Mouse (Mus musculus) WW6 (cell line): ENCODE data around the gene Acd.

Experiments used
- DNase-seq: peaks from one replicate; pipeline ENCODE4 v3.0.0-alpha.2; 2013; ENCODE audit warnings: low read depth, low spot score

Acd gene

GRCm38 (mm10) chr8:105702001-105702401 is 1.1 kb upstream of the Acd start:
- no peak for DNase-seq

DNA sequence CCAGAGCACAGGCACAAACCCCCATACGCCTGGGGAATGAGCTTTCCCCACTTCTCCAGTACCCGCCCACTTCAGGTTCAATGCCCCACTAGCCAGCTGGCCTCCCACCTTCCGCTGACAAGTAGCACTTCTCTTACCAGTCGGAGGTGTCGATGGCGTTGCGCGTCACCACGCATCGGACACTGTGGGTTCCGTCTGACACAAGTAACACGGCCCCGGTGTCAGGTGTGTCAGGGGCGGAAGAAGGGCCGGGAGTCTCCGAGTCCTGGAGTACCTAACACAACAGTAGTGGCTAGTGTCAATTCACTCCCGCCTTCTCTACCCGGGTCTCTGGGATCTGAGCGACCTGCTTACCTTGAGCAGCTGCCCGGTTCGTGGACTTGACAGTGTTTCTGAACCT is 336 bp downstream of the Acd start:
- DNase-seq = no peak

- no peak for DNase-seq
These were observed 1.2 kb downstream of the Acd start for GRCm38 (mm10) chr8:105699488-105700215.

GRCm38 (mm10) chr8:105698734-105699133 is 2.2 kb downstream of the Acd start:
- DNase-seq = no peak

DNA sequence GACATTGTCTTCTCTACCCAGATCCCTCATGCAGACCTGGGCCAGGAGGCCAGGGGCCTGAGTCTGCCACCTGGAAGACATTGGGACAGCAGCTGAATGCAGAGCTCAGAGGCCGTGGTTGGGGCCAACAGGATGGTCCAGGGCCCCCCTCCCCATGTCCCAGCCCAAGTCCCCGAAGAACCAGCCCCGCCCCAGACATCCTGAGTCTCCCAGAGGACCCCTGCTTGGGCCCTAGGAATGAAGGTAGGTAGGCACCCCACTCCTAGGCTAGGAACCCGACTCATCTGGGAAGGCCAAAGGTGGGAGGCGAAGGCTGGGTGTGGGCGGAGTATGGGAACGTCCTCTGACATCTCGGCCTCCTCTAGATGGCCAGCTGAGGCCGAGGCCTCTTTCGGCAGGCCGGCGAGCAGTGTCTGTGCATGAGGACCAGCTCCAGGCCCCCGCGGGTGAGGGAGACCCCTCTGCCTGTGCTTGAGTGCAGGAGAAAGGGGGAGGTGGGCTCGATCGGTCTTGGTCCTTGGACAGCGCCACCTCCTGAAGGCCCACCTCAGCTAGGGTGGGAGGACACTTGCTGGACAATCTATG is 3.6 kb downstream of the Acd start:
- DNase-seq = no peak

DNA sequence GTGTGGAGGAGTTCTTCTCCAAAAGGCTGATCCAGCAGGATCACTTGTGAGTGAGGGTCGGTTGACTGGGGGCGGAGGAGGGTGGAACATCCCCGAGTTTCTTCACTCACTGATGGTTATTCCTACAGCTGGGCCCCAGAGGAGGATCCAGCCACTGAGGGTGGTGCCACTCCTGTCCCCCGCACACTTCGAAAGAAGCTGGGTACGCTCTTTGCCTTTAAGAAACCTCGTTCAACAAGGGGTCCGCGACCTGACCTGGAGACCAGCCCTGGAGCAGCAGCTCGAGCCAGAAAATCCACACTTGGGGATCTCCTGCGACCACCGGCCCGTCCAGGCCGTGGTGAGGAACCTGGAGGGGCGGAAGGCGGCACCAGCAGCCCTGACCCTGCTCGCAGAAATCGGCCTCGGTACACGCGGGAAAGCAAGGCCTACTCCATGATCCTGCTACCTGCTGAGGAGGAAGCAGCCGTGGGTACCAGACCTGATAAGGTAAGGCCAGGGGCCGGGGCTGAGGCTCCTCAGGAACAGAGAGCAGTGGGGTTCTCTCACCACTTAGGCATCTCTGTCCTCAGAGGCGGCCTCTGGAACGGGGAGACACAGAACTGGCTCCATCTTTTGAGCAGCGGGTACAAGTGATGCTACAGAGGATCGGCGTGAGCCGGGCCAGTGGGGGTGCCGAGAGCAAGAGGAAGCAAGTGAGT is 5.7 kb downstream of the Acd start:
- no peak for DNase-seq

DNA sequence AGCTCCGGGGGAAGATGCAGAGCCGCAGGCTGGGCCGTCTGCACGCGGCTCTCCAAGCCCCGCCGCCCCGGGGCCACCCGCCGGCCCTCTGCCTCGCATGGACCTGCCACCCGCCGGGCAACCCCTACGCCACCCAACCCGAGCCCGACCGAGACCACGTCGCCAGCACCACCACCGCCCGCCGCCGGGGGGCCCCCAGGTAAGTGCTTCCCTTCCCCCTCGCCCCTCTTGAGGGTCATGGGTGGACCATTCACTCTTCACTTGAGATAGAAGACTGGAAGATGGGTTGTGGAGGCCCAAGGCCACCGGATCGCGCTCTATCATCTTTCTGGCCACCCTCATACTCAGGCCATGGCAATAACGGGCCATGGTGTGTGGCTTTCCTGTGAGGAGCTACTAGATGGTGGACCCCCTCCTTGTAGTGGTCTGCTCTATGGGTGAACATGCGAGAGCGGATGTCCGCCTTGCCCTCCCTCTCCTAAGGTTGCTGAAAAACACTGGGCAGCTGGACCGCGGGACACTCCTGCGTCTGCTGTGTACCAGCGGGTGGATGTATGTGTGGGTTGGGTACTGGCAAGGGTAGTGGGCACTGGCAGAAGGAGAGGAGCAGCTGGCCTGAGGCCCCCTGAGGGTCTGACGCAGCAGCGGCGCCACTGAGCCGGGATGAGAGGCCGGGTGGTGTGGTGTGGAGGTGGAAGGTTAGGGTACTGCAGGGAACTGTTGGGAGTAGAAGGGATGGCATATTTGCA is 6.7 kb downstream of the Acd start:
- no peak for DNase-seq

- DNase-seq = no peak
These were observed 7.3 kb downstream of the Acd start for GRCm38 (mm10) chr8:105693648-105694047.

GRCm38 (mm10) chr8:105692449-105693182 is 8.3 kb downstream of the Acd start:
- no peak for DNase-seq

DNA sequence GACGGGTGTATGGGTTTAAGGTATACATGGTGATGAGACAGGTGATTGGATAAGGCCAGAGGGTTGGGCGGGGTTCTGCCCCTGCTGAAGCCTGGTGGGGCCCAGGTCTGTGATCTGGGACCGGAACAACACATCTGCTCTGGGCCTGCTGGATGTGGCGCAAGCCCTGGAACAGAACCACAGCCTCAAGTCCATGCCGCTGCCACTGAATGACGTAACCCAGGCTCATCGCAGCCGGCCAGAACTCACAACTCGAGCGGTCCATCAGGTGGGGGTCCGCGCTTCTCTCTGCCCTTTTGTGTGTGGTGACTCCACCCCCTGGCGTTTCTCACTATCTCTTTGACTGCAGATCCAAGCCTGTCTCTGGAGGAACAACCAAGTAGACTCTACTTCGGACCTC is 9.9 kb downstream of the Acd start:
- DNase-seq = no peak

DNA sequence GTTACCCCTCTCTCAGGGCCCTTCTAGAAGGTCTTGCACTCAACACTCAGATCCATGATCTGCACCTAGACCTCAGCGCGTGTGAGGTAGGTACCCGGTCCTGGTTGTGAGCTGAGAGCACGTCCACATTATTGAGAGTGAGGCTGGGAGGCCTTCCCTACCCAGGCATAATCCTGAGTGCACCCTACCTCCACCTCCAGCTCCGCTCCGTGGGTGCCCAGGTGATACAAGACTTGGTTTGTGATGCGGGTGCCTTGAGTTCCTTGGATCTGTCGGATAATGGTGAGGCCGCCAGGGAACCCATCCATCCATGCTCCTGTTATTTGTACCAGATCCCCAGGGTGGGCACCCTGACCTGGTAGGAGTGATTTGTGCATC is 10.9 kb downstream of the Acd start:
- no peak for DNase-seq

DNA sequence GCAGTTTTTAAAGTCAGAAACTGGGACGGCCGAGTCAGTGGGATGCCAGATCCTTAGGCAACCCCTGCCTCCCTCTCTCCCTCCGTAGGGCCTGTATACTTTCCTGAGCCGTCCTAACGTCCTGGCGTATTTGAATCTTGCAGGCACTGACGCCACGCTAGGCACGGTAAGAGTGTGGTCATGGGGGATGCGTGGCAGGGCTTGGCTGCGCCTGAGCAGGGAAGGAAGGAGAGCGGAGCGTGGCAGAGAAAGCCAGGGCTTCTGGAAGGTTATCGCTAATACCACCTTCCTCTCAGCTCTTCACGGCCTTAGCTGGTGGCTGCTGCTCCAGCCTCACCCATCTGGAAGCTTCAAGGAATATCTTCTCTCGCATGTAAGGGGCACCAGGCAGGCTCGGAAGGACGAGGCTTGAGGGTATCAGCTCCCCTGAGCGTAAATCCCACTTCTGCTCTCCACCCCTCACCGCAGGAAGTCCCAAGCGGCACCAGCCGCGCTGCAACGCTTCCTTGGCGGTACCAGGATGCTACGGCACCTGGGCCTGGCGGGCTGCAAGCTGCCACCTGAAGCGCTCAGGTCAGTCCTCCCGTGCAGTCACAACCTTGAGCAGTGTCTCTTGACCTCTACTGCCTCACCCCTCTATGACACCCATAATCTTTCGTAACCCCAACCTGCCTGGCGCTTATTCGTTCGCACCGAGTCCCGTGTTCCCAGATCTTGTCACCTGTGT is 11.5 kb downstream of the Acd start:
- no peak for DNase-seq

DNA sequence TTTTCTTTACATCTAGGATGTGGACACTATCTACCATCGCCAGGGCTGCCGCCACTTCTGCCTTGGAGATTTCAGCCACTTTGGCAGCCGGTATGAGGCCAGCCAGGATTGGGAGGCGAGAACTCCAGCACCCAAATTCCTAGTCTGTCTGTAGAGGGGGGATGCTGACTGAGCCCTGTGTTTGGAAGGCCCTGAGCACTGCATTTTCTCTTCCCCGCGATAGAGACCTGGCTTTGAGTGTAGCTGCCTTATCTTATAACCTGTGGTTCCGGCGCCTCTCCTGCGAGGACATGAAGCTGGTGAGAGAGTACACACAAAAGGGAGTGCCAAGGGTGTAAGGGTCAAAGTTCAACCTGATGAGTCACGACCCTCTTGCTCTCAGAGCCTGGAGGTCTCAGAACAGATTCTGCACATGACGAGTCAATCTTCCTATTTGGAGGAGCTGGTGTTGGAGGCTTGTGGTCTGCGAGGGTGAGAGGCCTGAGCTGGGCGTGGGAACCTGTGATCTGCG is 12.6 kb downstream of the Acd start:
- no peak for DNase-seq

DNA sequence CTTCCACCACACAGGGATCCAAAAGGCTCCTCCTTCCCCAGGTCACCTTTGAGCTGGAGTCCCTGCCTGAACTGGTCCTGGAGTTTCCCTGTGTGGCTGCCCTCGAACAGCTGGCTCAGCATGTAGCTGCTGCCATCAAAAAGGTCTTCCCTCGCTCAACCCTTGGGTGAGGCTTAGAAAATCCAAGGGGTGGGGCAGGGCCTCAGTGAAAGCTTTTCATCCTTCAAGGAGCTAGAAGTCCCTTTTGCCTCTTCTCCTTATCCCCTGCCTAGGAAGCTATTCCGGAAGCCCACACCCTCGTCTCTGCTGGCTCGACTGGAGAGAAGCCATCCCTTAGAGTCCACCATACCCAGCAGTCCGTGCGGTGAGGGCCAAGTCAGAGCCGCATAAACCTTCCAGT is 13.4 kb downstream of the Acd start:
- no peak for DNase-seq

GRCm38 (mm10) chr8:105686551-105686950 is 14.4 kb downstream of the Acd start:
- no peak for DNase-seq

- DNase-seq = peak; percentile 80
These were observed 15.1 kb downstream of the Acd start, which contains the start of gene Carmil2 for GRCm38 (mm10) chr8:105685796-105686308. Gene Carmil2, plus strand, starts transcription at chr8:105686274.

- DNase-seq = no peak
These were observed 15.6 kb downstream of the Acd start for GRCm38 (mm10) chr8:105685325-105685724.

GRCm38 (mm10) chr8:105677891-105678290 is 23.0 kb downstream of the Acd start:
- no peak for DNase-seq

GRCm38 (mm10) chr8:105661167-105661566 is 39.7 kb downstream of the Acd start:
- DNase-seq = peak; percentile 36

DNA sequence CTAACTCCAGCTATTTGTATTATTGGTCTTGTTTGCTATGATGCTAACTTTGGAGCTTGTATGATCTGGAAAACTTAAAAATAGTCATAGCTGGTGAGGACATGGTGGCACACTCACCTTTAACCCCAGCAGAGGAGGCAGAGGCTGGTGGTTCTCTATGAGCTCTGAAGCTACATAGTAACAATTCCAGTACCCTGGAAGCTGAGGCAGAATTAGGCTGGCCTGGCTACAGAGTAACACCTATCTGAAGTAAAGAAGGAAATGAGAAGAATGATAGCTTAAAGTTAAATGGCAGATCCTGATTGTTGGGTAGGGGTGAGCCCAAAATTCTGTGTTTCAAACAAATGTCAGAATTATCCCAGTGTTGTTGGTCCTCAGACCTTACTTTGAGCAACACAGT is 43.3 kb downstream of the Acd start:
- DNase-seq = no peak
